Mouse (Mus musculus): ENCODE measurements around the gene Gm11444.

Gene Gm11444

GRCm38 (mm10) chr11:85857997-85858698 lies 8.0 kb upstream of the Gm11444 start:
- no peak for DNase-seq

- DNase-seq: no peak
Observed at GRCm38 (mm10) chr11:85850758-85851157, 625 bp upstream of the Gm11444 start.

- peak; percentile 36 to 37 for DNase-seq
Observed at GRCm38 (mm10) chr11:85849037-85849436, 1.1 kb downstream of the Gm11444 start.

GRCm38 (mm10) chr11:85846509-85846908 lies 3.6 kb downstream of the Gm11444 start:
- DNase-seq: no peak

- no peak for DNase-seq
Observed at GRCm38 (mm10) chr11:85845921-85846320, 4.2 kb downstream of the Gm11444 start.

- no peak for DNase-seq
Observed at GRCm38 (mm10) chr11:85844971-85845370, 5.2 kb downstream of the Gm11444 start.

GRCm38 (mm10) chr11:85844144-85844965 lies 5.8 kb downstream of the Gm11444 start:
- DNase-seq: peak; percentile 71

GRCm38 (mm10) chr11:85843347-85843692 lies 6.8 kb downstream of the Gm11444 start:
- DNase-seq: peak; percentile 53 to 57

- DNase-seq: no peak
Observed at GRCm38 (mm10) chr11:85842596-85843346, 7.4 kb downstream of the Gm11444 start.

GRCm38 (mm10) chr11:85841980-85842379 lies 8.2 kb downstream of the Gm11444 start:
- DNase-seq: peak; percentile 62 to 65

GRCm38 (mm10) chr11:85841211-85841681 lies 8.9 kb downstream of the Gm11444 start:
- no peak for DNase-seq

GRCm38 (mm10) chr11:85840803-85841145 lies 9.4 kb downstream of the Gm11444 start:
- no peak for DNase-seq

GRCm38 (mm10) chr11:85840031-85840802 lies 9.9 kb downstream of the Gm11444 start:
- no peak for DNase-seq

GRCm38 (mm10) chr11:85839258-85840030 lies 10.7 kb downstream of the Gm11444 start:
- DNase-seq: no peak

GRCm38 (mm10) chr11:85838424-85839257 lies 11.5 kb downstream of the Gm11444 start:
- no peak for DNase-seq

- DNase-seq: no peak
Observed at GRCm38 (mm10) chr11:85837648-85838423, 12.3 kb downstream of the Gm11444 start.

GRCm38 (mm10) chr11:85837291-85837647 lies 12.9 kb downstream of the Gm11444 start:
- DNase-seq: no peak

GRCm38 (mm10) chr11:85836523-85837290 lies 13.4 kb downstream of the Gm11444 start:
- no peak for DNase-seq
